Mouse (Mus musculus): ENCODE data around the gene Armc9.

GRCm38 (mm10) chr1:86135315-86135714 is 19.3 kb upstream of the Armc9 start:
- TF ChIP-seq POLR2A (IDR thresholded peaks at IDR 0.05; ENCODE audit: borderline replicate concordance, extremely low read depth, low read depth, low read length) (no peak), CTCF (IDR thresholded peaks at IDR 0.05; ENCODE audit: insufficient read depth, low read length) (no peak)

Measured in lung, adult 2 months (tissue).